Mouse (Mus musculus): Measurements from ENCODE around the gene Ezr.

GRCm38 (mm10) chr17:6755873-6756272 lies 26.7 kb downstream of the Ezr start:
- TF ChIP-seq CTCF (IDR thresholded peaks at IDR 0.05; ENCODE audit: borderline replicate concordance, extremely low read depth, insufficient read depth, insufficient read length) (no peak), POLR2A (IDR thresholded peaks at IDR 0.05; ENCODE audit: borderline replicate concordance, extremely low read depth, insufficient read depth, insufficient read length, poor library complexity, severe bottlenecking) (no peak)

All from brain, embryonic 14.5 days (tissue).